Mouse (Mus musculus) c-Kit-positive CD71-negative TER-119-negative erythroid progenitor cells, embryonic 14.5 days (primary cell): Measurements from ENCODE around the gene Tmem171.

ENCODE experiments used
- DNase-seq: peaks from one replicate; pipeline ENCODE4 v3.0.0-alpha.2; 2013; ENCODE audit warnings: low read depth

Gene Tmem171

GRCm38 (mm10) chr13:98693316-98693715, 1.3 kb downstream of the Tmem171 start:
- no peak for DNase-seq

- DNase-seq, result no peak
These were observed 2.6 kb downstream of the Tmem171 start for GRCm38 (mm10) chr13:98691956-98692515.

DNA sequence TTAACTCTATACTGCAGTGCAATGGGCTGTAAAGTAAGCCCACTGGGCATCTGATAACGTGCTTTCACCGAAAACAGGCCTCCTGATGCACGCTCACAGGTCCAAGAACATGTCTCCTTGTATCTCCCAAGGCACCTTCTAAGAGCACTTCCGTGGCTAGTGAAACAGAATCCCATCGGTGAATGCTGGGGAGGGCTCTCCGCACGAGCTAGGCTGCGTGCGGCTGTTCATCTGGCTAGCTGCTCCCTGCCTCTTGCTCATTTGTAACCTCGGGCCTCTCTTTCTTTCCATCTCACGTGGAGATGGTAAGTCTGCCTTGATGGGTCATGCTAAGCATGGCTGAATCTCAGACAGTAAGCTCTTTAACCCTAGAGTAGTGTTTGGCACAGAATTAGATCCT, 3.7 kb downstream of the Tmem171 start:
- no peak for DNase-seq

DNA sequence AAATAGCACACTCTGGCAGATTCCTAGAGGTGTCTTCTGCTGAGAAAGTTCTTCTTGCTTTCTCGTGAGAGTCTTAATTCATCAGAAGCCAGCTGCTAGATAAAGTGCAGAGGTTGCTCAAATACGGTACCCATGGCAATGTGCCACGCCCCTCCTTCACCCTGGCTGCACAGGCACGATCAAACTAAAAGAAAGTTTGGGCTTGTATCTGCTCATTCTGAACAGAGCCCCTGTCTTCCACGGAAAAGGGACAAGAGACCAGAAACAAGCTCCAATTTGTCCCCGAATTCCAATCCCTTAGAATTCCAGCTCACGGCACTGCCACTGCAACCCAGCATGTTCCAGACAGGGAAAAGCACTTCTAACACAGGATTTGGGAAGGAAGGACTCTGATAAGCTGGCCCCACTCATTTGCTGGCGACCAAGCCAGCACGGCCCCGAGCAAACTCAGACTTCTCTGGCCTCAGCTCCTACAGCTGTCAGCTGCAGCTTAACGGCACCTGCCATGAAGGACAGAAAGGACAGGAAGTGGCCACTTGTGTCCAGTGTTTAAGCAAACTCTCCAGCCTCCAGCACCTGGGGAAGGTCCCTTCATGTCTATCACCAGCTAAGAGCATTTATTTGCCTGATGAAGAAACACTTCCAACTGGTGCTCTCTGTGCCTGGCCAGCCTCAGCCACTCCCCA, 4.9 kb downstream of the Tmem171 start:
- DNase-seq, result no peak

DNA sequence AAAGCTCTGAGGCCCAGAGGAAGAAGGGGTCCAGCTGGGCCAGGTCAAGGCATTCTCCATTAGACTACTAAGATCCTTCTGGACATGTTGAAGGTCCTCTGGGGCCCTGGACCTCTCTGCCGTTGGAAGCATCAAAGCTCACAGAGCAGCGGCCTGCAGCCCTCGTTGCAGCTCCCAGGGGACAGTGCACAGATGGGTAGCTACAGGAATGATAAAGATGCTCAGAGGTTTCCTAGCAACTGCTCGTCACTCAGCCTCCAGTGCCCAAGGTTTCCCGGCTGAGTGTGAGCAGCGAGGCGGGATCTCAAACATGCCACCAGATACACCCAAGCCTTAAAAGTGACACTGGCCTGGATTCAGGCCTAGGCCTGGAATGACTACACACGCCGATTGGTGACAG, 6.7 kb downstream of the Tmem171 start:
- no peak for DNase-seq

DNA sequence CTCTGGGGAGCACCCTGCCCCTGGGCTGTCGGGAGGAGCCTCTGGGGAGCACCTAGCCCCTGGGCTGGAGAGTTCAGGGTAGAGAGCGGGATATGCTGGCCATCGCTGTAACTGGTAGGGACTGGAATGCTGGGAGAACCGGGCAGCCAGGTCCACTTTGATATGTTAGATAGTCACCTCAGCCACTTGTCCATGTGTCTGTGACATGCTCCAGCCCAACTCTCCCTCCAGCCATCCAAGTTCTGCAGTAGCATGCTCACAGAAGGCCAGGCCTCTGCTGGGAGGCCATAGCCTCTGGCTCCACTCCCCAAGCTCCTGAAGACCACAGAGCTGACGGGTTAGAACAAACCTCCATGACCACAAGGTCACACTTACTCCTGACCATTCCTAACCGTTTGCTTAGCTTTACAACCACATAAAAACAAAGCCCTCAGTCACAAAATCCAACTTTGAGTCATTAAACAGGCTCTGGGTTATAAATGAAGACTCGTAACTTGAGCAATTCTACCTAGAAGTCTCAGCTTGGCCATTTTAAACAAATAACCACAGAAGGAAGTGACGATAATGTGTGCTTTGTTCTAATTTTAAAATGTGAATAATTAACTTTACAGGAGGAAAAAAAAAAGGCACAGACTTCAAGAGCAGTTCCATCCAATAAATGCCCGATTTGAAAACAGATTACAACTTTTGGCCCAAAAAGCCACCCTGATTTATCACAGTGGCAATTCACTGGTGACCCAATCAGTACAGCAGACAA, 10.3 kb downstream of the Tmem171 start:
- DNase-seq, result no peak

DNA sequence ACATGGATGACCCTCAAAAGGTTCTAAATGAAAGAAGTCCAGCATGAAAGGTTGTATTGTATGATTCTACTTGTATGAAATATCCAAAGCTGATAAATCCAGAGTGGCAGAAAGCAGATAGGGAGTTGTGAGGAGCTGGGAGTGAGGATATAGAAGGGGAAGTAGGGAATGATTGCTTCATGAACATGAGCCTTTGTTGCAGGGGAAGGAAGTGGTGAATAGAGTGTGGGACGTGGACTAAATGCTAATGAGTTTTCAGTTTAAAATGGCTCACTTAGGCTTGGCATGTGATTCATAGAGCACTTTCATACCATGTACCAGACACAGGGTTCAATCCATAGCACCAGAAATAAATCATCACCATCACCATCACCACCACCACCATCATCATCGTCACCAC, 11.2 kb downstream of the Tmem171 start:
- no peak for DNase-seq

DNA sequence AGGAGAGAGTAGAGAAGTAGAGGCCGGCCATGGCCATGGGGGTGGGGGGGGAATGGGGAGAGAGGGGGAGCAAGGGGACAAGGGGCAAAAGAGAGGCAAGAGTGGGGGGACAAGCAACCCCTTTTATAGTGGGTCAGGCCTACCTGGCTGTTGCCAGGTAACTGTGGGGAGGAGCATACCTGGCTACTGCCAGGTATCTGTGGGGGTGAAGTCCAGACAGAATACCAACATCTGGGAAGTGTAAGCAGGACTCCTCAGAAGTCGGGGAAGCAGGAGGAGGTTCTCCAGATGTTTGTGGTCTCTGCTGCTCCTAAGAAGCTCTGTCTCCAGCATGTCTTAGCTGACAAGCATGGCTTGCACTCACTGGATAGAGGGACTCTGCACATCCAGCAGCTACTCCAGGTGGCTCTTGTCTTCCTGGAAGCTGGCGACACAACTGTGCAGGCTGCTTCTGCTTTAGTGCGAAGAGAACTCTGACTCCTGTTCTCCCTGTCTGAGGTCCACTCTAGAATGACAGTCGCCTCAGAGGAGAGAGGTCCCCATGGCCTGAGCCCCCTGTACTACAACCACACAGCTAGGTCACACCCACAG, 14.1 kb downstream of the Tmem171 start:
- no peak for DNase-seq

DNA sequence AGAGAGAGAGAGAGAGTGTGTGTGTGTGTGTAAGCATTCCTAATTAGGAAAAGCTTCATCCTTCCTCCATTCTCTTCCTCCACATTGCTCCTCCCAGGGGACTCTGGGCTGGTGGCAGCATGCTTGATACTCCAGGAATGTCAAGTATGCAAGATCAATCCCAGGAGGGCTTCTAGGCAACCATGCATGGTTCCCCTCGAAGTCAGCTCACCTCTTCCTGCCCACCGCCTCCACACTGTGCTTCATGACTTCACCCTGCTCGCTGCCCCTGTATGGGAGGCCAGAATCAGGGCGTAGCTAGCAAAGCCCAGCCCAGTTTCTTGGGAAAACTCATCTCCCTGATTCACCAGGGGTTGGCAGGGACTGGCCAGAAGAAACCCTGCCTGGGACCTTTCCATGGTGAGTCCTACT, 15.0 kb downstream of the Tmem171 start:
- DNase-seq, result no peak

DNA sequence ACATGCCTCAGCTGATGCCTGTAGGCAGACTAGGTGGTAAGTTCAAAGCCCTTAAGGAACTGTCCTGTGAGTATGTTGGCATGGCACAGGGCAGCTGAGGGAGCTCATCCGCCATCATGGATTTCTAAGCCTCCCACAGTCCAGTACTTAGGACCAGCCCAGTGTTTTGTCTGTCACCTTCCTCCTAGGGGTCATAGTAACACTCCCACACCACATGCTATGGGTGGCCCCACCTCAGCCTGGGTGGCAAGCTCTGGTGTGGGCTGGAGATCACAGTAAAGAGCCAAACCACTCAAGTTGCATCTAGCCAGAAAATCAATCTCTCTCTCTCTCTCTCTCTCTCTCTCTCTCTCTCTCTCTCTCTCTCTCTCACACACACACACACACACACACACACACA, 15.4 kb downstream of the Tmem171 start:
- no peak for DNase-seq

GRCm38 (mm10) chr13:98673922-98674321, 20.7 kb downstream of the Tmem171 start:
- no peak for DNase-seq

- DNase-seq, result no peak
These were observed 25.3 kb downstream of the Tmem171 start for GRCm38 (mm10) chr13:98669296-98669695.

GRCm38 (mm10) chr13:98667316-98667715, 27.3 kb downstream of the Tmem171 start:
- no peak for DNase-seq

DNA sequence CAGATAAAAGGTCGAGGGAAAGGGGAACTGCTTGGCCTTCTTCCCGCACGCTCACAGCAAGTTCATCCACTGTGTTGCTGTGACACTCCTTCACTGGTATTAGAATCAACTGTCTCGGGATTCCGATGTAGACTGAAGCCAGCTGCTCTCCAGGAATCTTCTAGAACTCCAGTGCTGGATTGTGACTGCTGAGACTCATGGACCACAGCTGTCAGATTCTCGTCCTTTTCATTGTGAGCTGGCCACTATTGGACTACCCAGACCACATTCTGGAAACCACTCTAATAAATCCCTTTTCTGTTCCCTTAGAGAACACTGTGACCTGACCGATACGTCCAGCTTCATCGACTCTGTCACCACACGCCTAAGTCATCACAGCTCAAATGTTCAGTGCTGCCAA, 29.4 kb downstream of the Tmem171 start:
- DNase-seq, result no peak

DNA sequence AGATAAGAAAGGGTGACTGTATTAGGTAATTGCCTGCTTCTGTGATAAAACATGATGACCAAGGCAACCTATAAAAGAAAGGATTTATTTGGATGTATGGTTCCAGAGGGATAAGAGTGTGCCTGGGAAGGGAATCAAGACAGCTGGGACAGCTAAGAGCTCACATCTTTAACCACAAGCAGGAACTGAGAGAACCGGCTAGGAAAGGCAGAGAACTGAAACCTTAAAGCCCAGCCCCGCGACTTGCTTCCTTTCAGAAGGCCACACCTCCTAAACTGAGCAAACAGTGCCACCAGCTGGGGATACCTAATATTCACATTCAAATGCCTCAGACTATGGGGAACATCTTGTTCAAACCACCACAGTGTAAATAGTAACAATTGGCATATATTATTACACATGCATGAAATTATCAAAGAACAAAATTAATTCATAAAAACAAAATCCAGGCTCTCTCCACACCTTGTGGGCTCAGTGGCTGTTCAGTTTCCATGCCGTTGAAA, 32.4 kb downstream of the Tmem171 start:
- DNase-seq, result no peak

GRCm38 (mm10) chr13:98656034-98656471, 38.6 kb downstream of the Tmem171 start:
- no peak for DNase-seq

DNA sequence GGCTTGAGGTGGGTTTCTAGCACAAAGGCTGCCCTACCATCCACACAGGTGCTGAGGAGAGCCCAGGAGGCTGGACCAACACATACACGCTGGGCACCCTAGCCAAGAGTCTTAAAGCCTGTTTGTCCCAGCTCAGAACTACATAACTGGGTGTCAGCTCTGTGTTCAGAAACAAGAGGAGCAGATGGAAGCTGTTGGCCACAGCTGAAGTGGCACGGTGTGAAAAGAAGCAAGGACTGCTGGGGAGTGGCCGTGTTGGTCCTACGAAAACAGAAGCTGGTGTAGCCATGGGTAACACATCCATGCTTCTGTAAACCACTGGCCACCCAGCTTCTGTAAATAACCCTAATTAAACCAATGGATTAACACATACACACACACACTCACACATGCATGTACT, 39.3 kb downstream of the Tmem171 start:
- no peak for DNase-seq

- no peak for DNase-seq
These were observed 40.3 kb downstream of the Tmem171 start for GRCm38 (mm10) chr13:98654129-98654939.

DNA sequence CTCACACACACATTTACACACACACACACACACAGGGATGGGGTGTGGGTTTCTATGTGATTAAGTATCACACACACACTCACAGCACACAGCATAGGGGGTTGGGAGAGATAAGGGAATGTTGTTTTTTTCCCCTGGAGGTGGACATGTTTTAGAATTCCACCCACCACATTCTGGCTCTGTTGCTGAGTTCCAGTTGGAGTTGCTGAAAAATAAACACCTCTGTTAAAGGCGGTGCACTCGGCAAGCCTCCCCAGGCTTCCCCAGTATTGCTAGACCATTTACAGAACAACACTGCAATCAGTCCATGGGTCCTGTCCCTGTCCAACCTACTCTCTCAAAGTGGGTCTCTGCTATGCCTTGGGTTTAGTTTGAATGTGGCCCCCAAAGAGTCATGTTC, 42.4 kb downstream of the Tmem171 start:
- no peak for DNase-seq

DNA sequence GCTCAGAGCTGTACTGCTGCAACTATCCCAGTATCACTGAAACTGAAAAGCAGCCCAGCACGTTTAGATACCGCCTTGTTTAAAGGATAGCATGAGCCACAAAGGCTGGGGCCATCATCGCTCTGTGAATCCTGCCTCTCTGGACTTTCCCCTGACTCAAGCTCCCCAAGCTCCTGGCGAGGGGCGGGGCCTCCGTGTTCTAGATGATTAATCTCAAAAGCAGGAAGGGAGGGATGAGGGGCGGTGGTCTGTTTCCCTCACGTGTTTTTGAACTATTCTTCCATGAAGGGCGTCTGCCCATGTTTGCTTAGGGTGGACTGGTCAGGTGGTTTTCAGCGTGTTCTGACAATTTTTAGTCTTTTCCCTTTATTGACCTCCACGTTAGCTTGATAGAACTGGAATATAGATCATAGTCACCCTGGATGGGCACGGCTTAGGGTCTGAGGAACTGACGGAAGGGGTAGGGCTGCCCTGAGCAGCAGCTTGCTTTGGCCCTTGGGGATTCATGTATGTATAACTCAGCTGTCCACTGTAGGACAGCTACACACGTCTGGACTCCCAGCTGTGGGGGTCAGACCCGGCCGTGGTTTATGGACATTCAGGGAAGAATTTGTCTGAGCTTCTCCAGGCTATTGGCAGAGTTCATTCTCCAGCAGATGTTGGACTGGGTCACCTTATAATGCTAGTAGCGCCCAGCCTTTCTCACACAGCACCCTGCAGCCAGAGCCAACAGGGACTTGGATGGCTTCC, 43.2 kb downstream of the Tmem171 start:
- no peak for DNase-seq
